Mouse (Mus musculus) regulatory T cell (primary cell): ENCODE data around the gene Haao.

Source experiments
- in situ Hi-C: fragments of 300-600 bp; cut with MboI, MseI; formaldehyde crosslinking; loops from one replicate; pipeline ENCODE4 v1.15.1; 2025; ENCODE audit warnings: high pct_unique_total_duplicates

Gene Haao

DNA sequence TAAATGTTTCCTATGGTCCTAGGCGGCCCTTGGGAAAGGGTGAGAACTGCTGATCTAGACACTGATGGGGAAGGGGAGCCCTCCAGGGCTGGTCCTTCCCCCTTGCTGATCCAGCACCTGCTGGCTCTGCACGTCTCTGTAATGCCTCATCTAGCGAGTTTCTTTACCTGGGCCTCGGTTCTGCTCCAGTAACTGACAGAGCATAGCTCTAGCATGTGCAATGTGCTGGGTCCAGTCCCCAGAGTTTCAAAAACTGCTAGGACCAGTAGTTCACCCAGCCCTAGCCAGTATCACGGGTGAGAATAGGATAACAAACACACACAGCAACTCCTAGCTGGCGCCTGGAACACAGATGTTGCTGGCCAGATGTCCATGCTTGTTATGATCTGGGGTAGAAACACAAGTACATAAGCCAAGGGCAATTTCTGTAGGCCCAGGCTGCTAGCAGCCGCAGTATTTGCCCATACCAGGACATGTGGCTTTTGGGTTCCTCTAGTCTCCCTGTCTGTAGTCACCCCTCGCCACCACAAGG is 10.0 kb downstream of the Haao start:
- in situ Hi-C loops, result no loop called here

DNA sequence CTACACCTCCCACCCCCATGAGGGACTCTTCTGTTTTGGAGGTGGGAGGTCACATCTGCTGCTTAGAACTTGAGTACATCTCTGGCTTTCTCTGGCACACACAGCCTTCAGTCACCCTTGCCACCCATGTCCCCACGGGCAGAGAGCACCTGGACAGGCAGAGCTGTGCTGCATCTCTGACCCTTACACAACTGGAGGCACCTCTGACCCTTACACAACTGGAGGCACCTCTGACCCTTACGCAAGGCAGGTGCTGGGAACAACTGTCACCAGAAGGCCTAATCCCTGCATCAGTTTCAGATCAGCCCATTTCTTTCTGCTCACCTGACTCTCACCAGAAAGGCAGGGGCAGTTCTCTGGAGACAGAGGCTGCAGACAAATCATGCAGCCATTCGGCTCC is 11.7 kb downstream of the Haao start:
- in situ Hi-C loops, result no loop called here

DNA sequence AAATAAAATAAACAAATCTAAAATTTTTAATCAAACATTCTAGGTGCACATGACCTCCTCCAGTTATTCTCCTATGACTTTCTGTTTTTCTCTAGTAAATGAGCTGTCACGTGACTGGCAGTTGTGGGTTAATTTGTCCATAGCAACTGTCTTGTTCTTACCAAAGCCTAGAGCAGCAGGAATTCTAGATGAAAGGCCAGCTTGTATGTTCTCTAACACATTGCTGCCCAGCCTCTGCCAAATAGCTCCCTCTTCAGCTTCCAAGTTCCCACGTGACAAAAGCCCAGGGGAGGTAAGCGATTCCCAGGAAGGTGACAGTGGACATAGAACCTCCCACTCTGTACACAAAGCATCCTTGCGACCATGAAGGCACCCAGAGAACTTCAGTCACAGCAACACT is 13.6 kb downstream of the Haao start:
- in situ Hi-C loops, result no loop called here

DNA sequence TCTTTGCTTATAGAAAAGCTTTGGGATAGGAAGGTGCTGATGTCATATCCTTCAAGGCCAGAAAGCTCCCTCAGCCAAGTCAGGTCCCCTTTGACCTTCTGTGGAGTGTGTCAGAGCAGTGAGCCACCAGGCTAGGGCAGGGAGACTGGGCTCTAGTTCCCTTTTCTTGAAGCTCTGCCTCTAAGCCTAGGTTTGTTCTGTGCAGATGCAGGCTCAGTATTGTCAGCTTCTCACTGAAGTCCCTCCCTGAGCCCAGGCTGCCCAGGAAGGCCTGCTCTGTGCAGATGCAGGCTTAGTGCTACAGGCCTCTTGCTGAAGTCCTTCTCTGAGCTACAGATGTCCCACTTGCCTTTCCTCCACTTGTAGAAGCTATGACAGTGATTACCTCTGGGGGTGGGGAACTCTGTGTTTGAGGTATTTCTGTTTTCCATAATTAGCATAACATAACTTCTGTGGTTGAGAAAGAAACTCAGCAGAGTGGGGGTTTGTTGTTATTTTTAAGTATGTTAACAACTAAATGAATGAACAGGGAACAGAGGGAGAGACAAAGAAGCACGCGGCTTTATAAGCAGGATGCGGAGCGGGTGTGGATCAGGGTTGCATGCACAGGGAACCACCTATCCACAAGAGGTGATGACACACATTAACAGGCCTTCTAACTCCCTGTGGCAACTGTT is 17.0 kb downstream of the Haao start:
- in situ Hi-C loops, result no loop called here

DNA sequence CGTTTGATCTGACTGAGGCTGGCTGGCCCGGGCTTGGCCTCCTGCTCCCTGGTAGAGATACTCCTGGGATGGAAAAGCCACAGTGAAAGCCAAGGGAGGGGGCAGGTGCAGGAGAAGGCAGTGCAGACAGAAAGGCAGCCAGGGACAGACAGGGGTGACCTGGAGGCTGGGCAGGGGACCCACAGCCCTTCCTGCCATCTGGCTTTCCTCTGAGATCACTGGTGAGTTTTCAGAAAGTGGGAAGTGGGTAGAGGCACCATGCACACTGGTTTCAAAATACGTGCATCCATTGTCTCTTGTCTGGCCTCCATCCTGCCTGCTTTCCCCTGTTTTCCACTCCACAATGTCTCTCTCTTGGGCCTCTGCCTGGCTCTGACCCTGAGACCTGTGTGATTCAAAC is 18.4 kb downstream of the Haao start:
- in situ Hi-C loops, result no loop called here

DNA sequence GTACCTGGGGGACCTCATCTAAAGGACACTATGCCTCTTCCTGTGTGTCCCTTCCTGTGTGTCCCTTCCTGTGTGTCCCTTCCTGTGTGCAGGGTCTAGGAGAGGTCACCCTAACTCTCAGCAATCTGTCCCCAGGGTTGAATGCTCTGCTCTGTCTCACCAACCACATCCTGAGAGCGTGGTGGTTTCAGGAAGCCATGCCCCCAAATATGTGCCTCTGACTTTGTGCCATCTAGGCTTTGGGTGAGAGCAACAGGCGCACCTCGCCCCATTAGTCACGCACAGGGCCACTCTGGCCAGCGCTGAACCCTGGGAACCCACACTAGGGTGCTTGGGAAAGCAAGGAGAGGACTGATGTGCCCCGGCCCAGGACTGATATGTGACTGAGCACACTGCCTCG is 23.9 kb downstream of the Haao start:
- in situ Hi-C loops, result no loop called here

DNA sequence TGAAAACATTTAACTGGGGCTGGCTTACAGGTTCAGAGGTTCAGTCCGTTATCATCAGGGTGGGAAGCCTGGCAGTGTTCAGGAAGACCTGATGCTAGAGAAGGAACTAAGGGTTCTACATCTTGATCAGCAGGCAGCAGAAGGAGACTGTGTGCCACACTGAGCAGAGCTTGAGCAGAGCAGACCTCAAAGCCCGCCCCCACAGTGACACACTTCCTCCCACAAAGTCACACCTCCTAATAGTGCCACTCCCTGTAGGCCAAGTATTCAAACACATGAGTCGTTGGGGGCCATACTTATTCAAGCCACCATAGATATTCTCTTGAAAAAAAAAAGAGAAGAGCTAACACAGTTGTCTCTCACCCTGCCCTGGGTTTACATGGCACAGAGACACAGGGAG is 25.9 kb downstream of the Haao start:
- in situ Hi-C loops, result no loop called here

DNA sequence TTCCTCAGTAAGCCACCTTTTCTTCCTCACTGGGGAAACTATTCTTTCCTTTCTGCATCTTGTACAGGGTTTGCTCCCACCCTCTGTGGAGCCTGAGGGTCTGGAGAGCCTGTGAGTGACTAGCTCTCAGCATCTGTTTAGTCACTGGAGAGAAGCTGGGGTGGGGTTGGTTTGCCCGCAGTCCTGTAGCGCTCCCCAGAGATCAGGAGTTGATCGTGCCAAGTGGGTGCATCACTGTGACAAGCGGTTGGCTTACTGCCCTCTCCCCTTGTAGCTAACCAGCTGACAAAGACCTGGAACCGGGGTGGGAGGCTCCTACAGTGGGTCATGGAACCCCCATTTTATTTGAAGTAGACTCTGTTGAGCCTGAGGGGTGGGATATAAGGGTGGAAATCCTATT is 27.1 kb downstream of the Haao start:
- in situ Hi-C loops, result no loop called here

DNA sequence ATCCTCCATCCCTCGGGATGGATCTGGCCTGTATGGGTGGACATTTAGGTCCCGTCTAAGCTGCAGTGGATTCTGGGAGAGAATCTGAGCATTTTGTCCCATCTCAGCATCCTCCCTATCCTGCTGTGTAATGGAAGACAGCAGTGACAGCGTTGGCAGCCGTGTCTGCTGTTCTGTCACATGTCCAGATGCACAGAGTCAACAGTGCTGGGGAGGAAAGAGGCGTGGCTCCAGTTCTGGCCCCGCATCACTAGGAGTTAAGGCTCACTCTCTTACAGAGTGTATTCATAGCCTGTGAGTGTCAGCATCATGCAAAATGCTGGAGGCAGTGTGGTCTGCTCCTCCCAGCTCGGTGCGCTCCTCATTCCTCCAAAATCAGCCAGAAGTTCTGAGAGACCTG is 28.3 kb downstream of the Haao start:
- in situ Hi-C loops, result no loop called here

DNA sequence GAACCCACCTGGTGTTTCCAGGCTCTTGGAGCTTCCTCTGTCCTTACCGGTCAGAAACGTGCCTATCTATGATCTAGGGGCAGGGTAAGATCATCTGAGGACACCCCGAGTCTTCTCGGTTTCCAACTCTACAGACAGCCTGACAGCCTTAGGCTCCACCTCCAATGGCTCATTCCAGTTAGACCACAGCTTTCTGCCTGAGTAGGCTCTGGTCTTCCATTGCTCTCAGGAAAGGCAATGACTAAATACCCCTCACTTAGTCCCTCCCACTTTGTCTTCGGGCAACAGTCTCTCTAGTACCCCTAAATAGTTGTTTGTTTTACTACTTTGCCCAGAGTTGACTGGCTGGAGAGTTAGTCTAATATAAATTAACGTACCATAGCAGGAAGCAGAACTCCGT is 30.8 kb downstream of the Haao start:
- in situ Hi-C loops, result no loop called here

DNA sequence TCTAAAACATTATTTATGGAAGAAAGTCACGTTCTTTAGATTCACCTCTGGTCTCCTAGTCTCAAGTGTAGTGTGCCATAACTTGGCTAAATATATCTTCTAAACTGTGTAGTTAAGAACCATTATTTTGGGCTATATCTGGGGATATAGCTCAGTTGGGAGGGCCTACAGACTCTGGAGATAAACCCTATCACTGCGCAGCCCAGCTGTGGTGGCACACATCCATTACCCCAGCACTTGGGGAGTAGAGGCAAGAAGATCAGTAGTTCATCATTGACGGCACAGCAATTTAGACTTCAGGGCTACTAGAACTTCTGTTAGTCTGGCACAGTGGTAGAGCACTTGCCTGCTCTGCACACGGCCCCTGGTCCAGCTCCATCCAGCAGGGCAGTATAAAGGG is 34.7 kb downstream of the Haao start:
- in situ Hi-C loops, result no loop called here

DNA sequence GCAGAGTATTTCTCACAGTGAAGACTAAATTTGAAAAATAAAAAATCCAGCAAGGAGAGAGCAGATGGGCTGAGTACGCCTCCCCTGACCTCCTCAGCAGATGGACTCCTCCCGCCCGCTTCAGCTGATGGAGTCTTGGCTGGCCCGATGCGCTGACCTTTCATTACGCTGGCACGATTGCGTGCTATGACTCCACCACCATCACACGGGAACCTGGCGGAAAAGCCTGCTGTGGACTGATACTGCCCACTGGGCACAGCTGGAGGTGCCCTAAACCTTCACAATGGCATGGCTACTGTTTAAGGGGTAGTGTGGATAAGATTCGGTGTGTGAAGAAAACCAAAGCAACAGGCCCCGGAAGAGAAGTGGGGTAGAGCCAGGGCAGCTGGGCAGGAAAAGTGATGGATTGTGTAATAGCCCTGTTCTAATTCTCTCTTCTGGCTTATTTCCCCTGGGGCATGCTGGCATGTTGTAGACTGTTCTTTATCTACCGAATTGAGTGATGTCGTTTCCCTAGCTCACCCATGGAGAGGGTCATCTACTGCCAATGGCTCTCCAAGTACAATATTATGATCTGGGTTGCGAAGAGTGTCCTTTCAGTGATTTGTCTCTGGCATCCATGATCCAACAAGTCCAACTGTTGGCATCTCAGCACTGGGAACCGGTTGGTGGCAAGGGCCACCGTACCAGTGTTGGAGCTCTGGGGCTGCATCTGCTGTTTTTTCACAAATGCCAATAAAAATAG is 35.4 kb downstream of the Haao start:
- in situ Hi-C loops, result no loop called here

DNA sequence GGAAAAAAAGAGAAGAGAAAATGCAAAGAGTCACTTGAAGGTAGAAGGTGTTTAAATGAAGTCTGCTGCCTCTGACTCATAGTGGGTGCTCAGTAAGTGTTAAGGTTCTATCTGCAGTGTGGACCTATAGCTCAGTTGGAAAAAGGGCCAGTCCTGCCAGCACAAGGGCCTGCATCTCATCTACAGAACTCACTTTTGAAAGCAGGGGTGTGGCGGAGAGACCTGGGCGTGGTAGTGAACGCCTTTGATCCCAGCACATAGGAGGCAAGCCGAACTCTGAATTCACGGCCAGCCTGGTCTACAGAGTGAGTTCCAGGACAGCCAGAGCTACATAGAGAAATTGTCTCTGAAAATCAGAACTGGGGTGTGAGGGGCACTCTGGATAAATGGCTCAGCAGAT is 37.5 kb downstream of the Haao start:
- in situ Hi-C loops, result no loop called here

DNA sequence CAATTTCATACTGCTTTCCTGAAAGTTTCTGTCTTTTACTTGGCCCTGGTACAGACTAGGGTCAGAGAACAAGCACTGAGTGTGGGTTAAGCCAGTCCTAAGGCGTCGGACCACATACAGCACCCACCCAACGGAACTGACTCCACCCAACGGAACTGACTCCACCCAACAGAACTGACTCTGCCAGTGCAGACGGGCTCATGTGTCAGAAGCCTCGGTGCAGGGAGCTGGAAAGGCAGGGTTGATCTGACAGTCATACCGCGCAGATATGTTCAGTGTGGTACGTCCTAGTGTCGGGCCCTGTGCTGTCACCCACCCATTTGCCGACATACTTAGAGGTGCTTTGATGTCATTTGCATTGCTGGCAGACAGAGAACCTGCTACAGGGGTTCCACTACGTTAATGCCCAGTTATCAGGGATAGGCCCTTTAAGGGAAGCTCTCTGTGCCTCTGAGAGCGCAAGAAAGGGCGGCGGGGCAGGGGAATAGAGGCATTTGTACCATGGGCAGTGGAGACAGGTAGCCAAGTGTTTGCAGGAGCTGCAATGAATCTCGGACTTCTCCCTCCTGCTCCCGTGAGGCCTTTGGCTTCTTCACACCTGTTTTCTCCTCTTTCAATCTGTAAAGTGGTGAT is 38.5 kb downstream of the Haao start:
- in situ Hi-C loops, result no loop called here

DNA sequence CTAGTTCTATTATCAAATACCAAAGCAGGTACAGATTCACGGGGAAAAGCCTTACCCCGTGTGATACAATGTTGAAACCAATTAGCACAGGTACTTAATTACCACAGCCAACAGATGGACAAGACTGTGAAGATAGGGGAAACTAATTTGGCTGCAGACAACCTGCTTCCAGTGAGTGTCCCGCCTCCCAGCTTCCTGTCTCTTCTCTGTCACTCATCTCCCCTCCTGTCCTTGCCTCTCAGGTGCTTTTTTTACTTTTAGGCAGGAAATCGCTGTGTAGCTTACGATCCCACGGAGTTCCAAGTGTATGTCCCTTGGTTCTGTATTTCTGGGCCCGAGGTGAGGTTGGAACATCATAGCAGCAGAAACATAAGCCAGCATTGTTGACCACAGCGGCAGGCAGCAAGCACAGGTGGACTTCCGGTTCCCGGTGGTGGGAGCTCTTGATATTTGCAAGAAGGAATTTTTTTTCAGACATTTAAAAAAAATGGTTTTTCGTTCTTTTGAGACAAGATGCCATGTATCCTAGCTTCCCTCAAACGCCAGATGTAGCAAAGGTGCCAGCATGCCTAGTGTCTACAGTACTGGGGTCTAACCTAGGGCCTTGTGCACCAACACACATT is 39.2 kb downstream of the Haao start:
- in situ Hi-C loops, result no loop called here

DNA sequence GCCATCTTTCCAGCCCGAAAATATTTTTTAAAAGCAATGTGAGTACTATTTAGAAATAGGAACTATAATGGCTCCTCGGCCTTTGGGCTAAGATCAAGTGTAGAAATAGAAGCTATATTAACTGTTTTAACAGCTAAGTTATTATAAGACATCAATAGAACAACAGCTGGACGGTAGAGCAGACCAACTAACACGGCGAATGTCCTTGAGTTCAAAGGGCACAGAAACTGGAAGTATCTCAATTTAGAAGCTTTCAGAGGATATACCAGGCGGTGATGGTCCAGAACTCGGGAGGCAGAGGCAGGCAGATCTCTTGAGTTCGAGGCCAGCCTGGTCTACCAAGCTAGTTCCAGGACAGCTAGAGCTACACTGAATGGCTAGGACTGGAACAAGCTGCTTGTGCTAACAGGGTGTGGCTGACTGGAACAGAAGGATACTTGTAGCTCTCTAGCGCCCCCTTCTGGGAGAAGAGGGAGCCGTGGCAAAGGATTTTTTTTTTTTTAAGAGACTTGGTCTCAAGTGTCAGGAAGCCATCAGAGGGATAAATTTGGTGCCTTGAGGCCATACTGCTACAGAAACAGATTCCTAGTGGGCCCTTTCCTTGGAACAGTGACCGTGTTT is 39.9 kb downstream of the Haao start:
- in situ Hi-C loops, result no loop called here

DNA sequence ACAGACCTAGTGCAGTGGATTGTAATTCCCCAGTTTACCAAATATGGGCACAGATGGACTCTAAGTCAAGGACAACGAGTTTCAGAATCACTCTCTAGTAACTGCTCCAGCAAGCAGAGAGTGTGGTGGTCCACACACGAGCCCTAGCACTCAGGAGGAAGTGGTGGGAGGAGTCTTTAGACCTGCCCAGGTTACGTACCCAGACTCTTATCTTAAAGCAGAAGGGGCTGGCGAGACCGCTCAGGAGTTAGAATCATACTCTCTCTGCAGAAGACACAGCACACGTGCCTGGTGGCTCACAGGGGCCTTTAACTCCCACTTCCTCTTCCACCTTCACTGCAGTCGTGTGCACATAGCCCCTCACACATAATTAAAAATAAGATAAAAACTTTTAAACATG is 40.4 kb downstream of the Haao start:
- in situ Hi-C loops, result no loop called here

DNA sequence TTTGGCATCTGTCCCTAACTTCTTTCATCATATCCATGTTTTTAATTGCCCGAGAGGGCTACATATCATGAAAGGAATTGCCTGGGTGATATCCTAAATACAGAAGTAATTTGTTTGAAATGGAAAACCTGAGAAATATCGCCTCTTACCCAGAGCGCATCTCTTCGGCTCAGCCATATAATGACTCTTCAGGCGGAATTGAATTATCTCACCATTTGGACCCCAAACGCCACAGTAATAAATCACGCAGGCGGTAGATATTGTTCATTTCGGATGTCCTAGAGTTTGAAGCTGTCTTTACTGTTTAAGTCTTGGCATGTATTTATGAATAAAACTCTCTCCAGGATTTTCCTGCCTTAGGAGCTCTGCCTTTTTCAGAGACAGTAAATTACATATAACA is 42.7 kb downstream of the Haao start:
- in situ Hi-C loops, result no loop called here

DNA sequence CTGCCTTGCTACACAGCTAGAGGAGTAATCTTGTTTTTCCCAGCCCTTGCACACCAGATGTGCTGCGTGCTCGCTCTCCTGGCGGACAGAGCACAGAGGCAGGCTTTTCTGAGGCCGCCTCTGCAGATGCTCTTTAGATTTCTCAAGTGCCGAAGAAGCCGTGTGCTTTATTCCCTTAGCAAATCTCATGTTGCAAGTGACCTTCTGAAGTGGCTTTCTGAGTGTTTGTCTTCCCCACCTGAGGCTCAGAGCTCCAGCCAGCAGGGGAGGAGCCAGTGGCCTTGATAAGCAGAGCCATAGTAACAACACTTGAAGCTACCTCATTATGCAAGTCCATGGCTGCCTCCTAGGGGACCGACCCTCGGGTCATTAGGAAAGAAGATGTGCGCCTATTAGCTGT is 43.8 kb downstream of the Haao start:
- in situ Hi-C loops, result no loop called here

DNA sequence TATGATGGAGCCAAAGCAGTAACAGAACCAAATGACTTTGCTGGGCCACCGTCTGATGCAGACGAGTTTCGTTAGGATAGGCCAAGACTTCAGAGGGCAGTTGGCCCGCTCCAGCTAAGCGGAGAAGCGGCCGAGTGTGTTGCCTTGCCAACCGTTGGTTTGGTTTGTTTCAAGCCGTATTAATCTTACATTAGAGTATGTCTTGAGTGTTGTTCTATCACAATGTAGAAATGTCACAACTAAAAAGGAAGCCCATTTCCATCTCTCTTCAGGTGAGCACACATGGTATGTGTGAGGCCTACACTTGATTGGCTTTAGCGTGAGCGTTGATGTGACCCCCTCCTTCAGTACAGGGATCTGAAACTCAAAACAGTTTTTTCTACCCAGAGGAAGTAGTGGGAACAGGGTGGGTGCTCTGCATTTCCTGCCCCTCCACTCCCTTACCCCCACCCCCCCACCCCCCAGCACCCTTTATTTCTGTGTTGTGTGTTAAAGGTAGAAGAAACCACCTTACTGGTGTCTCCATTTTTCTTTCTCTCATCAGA is 48.2 kb downstream of the Haao start:
- in situ Hi-C loops, result no loop called here

DNA sequence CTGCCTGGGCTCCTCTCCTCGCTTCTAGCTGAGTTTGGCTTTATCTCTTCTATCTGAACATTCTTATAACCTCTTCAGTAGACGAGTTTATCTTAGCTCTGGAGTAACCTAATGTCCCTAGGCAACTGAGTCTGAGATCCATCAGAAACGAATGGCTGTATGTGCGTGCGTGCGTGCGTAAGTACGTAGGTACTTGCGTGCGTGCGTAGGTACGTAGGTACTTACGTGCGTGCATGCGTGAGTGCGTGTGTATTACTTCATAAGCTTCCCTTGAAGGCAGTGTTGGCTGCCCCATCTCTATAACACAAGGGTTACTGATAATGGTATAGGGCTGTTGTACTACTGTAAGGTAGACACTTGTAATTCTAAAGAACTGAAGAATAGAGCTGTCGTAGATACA is 52.6 kb downstream of the Haao start:
- in situ Hi-C loops, result no loop called here

DNA sequence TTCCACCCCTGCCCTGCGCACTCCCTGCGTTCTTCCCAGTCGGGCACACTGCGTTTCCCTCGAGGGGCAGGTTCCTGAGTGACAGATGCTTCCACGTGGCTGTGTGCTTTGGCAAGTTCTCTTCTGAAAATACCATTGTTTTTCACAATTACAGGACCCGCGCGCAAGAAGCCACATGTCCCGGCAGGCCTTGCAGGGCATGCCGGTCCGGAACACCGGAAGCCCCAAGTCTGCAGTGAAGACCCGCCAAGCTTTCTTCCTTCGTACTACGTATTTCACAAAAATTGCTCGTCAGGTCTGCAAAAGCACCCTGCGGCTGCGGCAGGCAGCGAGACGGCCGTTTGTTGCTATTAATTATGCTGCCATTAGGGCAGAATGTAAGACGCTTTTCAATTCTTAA is 55.4 kb downstream of the Haao start:
- in situ Hi-C loops, result no loop called here
